Comparison of ENCODE assay signal across 10 mouse cellular contexts in the genomic region with DNA sequence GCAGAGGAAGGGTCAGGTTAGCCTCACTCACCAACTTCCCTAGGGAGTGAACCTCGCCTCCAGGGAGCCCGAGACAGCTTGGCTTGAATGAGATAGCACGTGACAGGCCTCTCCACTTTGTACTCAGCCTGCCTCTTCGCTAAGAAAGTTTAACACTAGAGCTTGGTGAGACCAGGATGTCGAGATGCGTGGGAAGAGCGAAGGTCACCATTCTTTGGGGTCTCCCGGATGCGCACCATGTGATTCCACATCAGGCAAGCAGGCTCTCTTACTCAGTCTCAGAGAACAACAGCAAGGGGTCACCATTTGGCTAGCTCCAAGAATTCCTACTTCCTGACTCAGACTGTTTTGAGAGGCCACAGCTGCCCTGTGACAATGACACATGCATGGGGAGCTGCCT. TPM values are rescaled to one million over a fixed set of nuclear protein-coding genes. Genes with fewer than 3 reads are reported as not detected.
DNase-seq lines count a peak whose midpoint lies in the region.
"Had no signal": no experiment of that assay in that cellular context is flagged by ENCODE, and none has a peak within 500 bp of the region (broad histone marks: within the 10 kb centered on the region; RNA-seq: fewer than 3 reads in every experiment).

No protein-coding gene starts in this region.

- intact Hi-C loops in heart, postnatal 25 days (cut with DNase I), result no loop called here

- peak; percentile 59 for DNase-seq in adrenal gland, postnatal 10 days
- no peak for DNase-seq in adrenal gland, postnatal 4 days (ENCODE audit: low spot score in 2 of 2)
- peak; percentile 69 for DNase-seq in 3T3-L1 (ENCODE audit: low read depth, low spot score)
- DNase-seq in heart, postnatal 25 days (ENCODE audit: low spot score), result peak; percentile 21
- peak; percentile 69 for DNase-seq in kidney, postnatal 10 days
- DNase-seq in right cerebral cortex, adult 18-20 months, result no peak
- DNase-seq in right cerebral cortex, postnatal 25 days, result no peak
- no peak for DNase-seq in cerebellum, adult 11 months
- DNase-seq: embryo, embryonic 11 days; spleen, adult 18-20 months had no signal

RNA-seq across cellular contexts. Expression of a gene that starts 35.6 kb away (rescaled TPM):
- total RNA-seq in adrenal gland, postnatal 10 days (2021), result 100 to 1,000 TPM; 209 to 211 TPM
- 100 to 1,000 TPM; 314 to 316 TPM for total RNA-seq in adrenal gland, postnatal 4 days (2021)
- total RNA-seq in heart, postnatal 25 days (2021), result 100 to 1,000 TPM; 135 to 205 TPM

Comparison
In these comparisons a context has a peak if more than half of its experiments do, and no peak if none do; other contexts are left out.
1. DNase-seq: peak in adrenal gland, postnatal 10 days (single experiment), 3T3-L1 (single experiment), heart, postnatal 25 days (single experiment) and kidney, postnatal 10 days (single experiment); none in adrenal gland, postnatal 4 days (0 of 2), right cerebral cortex, adult 18-20 months (single experiment), right cerebral cortex, postnatal 25 days (single experiment) and cerebellum, adult 11 months (single experiment).